Mouse (Mus musculus) gastrocnemius, postnatal 36 days (tissue): ENCODE measurements around the gene Dmxl2. TPM values are rescaled to one million over a fixed set of nuclear protein-coding genes. Genes with fewer than 3 reads are reported as not detected.

Source experiments
- DNase-seq, 2 experiments: peaks; one replicate each; pipeline ENCODE4 v3.0.0; 2022
- intact Hi-C: fragments of 180-260 bp; cut with DNase I; formaldehyde crosslinking; loops from one replicate; pipeline ENCODE4 v1.15.1; 2025
- total RNA-seq, 2 experiments: library from RNA; stranded (reverse); gene quantifications; 2 replicates each; pipeline ENCODE4 v1.2.3; 2021

The Dmxl2 gene
- total RNA-seq, 2 experiments from 2014 or later: 2.6 to 2.7 TPM

DNA sequence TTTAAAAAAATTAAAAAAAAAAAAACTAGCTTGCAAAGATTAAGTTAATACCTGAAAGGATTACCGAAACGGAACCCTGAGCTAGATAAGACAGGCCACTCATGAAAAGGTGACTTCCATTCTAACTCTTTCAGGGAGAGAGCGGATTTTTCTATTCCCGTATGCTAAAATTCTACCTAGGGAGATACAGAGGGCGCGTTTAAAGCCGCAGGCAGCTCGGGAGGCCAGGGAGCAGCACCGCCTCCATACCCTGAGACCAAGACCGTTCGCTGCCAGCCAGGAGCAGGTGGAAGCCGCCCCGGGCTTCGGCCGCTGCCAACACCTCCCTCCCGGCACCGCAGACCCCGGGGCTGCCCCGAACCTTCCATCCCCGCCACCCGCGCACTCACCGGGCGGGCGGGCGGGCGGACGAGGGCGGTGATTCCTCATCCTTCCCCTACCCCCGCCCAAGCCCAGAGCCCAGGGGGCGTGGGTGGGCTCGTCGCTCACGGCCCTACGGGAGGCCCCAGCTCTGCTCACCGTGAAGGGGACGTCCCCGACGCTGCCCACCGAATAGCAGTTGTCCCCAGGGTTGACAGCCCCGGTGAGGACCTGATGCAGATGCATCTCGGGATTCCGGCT lies 484 bp downstream of the Dmxl2 start:
- peak in 1 of 2 experiments; percentile 8 for DNase-seq
- intact Hi-C loops: no loop called here

DNA sequence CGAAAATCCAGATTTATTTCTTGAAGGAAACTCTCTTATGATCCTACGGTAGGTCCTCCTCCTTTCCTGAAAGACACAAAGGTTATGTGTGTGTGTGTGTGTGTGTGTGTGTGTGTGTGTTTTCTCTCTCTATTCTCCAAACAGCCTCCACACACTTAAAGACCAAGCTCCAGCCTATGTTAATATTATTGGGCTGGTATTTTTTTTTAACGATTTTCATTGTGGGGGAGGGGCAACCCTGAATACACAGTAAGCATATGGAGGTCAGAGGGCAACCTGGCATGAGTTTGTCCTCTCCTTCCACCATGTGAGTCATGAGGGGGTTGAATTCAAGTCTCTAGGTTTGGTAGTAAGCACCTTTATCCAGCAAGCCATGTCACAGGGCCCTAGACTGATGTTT lies 1.6 kb downstream of the Dmxl2 start:
- DNase-seq: no peak
- intact Hi-C loops: loop anchor here (10.0 kb wide), 1 partner anchor 1155 kb away; no protein-coding TSS in a partner anchor

DNA sequence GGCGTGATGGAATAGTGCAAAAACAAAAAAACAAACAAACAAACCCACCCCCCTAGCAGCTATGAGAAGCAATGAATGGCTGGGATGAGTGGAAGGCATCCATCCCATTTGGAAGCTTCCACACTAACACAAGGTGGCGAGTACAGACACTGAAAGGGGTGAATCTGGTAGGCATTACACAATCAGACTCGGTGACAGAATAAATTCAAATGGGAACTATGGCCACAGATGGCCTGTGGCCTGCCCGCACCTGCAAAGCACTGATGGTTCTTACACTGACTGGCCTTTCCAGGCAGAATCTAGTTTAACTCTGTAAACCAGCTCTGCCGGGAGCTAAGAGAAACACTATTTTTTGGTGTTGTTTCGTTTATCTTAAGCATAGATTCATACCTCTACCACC lies 2.1 kb downstream of the Dmxl2 start:
- intact Hi-C loops: loop anchor here (10.0 kb wide), 1 partner anchor 1154 kb away; no protein-coding TSS in a partner anchor
- no peak for DNase-seq

DNA sequence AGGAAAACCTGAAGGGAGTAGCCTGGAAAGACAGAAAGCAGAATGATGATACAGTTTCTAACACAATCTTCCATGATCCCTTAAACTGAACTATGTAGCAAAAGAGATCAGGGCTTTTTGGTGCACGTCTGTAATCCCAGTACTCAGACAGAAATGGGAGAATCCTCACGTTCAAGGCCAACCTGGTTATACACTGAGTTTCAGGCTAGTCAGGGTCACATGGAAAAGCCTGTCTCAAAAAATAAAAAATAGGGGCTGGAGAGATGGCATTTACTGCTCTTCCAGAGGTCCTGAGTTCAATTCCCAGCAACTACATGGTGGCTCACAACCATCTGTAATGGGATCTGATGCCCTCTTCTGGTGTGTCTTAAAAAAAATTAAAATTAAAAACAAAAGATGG lies 11.0 kb downstream of the Dmxl2 start:
- DNase-seq: no peak
- intact Hi-C loops: loop anchor here (10.0 kb wide), 1 partner anchor 1146 kb away; no protein-coding TSS in a partner anchor

DNA sequence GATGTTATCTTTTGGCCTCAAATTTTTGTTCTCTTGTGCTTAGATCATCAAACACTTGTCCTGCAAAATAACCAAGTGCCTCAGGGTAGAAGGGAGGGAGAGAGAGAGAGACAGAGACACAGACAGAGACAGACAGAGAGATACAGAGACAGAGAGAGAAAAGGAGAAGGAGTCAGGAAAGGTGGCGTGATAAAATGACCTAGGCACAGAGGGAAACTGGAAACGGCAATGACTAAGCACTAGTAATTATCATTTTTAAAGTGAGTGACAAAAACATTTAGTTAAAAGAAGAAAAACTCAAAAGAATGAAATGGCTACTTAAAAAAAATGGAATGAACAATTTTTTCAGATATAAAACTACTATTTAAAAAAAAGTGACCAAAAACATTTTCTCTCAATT lies 11.8 kb downstream of the Dmxl2 start:
- DNase-seq: no peak
- intact Hi-C loops: no loop called here

DNA sequence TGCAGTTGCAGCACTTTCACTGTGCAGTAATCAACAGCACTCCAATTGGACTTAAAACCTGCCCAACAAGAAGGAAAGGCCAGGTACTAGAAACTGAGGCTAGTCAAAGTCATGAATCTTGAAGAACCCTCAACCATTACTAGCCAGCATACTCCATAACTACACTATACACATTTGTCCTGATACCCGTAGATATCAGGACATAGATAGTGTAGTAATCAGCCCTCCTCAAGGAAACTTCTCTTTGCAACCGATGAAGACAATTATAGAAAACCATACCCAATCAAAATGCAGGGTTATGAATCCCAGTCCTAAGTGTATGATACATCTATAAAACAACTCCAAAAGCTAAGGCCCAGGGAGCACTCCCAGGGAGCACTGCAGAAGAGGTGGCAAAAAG lies 16.5 kb downstream of the Dmxl2 start:
- intact Hi-C loops: no loop called here
- no peak for DNase-seq

DNA sequence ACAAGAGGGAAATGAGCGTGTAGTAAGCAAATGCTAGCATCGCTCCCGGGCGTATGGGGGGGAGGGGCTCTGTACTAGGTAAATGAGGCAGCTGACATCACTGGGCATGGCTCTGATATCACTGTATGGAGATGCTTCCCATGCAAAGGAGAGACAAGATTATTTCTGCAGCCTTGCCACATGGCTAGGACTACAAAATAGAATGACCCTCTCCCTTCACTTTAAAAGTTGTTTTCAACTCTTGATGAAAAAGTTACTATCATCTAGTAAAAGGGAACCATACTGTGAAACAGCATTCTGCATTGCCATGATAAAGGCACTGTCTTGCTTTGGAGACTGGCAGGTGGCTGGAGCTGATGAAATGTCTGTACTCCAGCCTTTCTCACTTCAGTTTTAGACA lies 18.2 kb downstream of the Dmxl2 start:
- intact Hi-C loops: no loop called here
- no peak for DNase-seq

DNA sequence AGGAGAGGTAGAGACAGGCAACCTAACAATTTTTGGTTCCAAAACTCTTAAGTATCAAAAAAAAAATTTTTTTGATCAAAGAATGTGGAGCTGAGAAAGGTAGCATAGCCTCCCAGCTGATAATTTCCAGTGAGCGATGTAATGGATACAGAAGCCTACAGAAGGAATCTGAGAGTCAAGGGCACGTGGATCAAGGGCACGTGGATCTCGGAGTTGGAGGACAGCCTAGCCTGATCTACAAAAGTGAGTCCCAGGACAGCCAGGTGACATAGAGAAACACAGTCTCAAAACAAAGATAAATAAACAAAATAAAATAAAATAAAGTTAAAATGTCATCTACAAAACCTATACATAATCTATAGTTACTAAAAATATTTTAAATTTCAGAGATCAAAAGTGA lies 18.7 kb downstream of the Dmxl2 start:
- intact Hi-C loops: no loop called here
- no peak for DNase-seq

DNA sequence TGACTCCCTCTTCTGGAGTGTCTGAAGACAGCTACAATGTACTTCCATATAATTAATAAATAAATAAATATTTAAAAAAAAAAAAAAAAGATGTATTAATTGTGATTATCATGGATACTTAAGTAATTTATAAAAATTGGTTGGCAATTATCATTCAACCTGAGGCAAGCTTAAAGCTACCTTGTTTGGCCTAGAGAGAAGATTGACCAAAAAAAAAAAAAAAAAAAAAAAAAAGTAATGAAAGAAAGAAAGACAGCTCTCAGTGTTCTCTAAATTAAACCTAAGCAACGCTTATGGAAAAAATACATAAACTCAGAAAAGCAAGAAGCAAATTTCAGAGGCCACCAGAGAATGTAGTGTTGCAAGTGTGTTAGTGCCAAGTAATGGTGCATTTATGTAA lies 22.4 kb downstream of the Dmxl2 start:
- DNase-seq: no peak
- intact Hi-C loops: no loop called here

DNA sequence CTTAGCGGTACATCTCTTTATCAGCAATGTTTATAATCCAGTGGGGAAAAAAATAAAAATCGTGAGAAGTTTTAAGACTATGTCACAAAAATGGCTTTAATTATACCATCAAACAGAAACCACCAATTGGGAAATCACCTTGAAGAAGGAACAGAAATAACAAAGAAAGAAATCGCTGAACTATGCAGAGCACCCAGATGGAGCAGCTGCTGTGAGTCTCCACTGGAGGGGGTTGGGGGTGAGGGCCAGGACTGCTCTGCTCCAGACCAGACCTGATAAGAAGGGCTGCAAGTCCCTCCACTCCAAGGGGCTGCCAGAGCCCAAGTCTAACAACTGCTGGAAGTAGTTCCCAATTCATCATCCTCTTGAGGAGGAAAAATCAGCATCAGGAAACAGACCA lies 23.3 kb downstream of the Dmxl2 start:
- intact Hi-C loops: no loop called here
- DNase-seq: no peak

DNA sequence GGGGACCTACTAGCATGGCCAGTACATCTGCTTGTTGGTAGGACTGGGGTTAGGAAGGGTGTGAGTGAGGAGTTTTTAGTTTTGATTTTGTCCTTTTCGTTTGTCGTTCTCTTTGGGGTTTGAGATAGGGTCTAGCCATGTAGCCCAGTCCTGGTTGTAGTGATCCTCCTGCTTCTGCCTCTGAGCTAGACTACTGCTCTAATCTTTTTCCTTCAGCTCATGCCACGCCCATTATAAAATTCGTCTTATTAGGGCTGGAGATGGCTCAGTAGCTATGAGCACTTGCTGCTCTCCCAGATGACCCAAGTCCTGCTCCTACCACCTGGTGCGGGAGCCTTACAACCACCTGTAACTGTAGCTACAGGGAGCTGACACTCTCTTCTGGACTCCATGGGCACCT lies 26.9 kb downstream of the Dmxl2 start:
- DNase-seq: no peak
- intact Hi-C loops: no loop called here

DNA sequence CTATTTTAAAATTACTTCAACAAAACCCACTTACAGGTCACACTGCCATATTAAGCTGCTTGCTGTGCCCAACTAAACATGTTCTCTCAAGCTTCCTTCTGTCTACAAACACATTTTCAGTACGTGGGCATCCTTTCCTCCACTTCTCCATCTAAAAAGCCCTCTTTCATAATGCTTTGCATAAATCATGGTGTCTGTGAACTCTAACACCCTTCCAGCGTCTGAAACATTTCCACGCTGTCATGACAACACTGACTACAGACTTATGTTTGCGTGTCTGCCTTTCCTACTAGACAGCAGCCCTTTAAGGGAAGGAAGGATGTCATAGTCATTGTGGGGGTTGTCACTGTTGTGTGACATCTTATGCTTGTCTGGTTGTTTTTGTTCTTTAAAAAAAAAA lies 27.4 kb downstream of the Dmxl2 start:
- intact Hi-C loops: no loop called here

DNA sequence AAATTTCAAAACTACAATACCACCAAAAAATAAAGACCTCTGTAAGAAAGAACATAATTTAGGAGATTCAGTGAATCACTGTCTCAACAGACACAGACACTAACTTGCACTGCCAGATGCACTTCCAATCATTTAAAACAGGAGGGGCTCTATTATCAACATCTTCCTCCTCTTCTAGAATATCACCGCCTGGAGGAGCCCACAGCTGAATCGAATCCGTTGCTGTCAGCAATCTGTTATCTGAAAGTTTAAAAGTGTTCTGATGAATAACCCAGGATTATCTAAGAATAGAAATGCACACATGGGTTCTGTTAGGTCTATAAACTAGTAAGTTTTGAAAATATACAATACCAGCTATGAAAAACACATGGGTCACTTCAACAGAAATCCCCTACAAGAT lies 28.6 kb downstream of the Dmxl2 start:
- no peak for DNase-seq
- intact Hi-C loops: no loop called here

More for the DNA sequence above, 27.4 kb downstream of the Dmxl2 start:
- DNase-seq: no peak

DNA sequence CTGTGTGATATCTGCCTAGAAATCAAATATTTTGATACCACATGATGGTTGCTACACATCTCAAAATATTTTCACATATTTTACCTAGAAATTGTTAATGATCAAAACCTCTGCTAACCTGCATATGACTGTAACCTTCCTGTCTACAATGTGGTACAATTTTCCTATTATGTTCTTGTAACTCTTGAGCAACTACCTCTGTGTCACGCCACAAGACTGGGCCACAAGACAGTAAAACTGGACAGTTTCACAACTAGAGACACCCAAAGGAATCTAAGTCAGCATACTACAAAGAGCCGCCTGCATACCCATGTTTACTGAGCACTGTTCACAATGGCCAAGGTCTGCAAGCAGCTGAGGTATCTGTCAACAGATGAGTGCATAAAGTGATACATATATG lies 32.1 kb downstream of the Dmxl2 start:
- no peak for DNase-seq
- intact Hi-C loops: no loop called here

DNA sequence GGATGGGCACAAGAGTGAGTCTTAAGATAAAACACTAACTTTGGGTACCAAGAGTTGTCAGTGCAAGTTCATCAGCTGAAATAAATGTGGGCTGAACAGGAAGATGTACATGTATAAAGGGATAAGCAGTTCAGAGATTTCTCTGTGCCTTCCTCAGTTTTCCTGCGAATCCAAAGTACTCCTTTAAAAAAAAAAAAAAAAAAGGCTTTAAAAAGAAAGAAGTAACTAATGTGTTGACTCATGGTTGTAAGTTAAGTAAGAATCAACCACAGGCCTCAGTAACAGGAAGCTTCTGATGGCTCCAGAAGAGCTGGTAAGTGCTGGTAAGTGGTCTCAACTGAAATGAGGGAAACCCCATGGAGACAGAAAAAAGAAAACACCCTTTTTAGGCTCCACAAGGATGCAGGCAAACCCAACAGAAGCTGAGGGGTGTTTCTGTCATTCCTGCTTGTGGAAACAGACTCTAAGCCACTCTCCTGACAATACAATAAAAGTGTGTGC lies 33.9 kb downstream of the Dmxl2 start:
- DNase-seq: no peak
- intact Hi-C loops: no loop called here

DNA sequence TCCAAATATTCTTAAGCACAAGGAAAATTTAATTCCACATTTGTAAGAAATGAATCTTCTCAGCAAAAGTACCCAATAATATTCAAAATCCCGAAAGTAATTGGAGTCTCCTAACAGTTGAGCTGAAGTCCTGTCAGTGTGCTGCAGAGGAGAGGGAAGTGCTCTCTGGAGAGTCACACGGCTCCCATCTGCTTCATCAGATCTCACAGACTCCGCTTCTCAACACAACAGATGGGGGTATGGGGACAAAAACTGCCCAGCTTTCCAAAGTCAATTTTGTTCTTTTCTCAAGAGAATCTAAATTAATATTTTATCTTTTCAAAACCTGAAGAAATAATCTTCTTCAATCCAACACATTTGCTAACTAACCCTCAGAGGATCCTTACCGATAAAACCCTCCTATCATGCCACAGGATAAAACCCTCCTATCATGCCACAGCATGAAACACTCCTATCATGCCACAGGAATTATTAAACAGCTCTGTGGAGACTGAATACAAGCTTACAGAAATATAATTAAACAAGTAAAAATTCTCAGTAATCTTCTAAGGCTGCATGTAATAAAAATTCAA lies 37.9 kb downstream of the Dmxl2 start:
- DNase-seq: no peak
- intact Hi-C loops: no loop called here

DNA sequence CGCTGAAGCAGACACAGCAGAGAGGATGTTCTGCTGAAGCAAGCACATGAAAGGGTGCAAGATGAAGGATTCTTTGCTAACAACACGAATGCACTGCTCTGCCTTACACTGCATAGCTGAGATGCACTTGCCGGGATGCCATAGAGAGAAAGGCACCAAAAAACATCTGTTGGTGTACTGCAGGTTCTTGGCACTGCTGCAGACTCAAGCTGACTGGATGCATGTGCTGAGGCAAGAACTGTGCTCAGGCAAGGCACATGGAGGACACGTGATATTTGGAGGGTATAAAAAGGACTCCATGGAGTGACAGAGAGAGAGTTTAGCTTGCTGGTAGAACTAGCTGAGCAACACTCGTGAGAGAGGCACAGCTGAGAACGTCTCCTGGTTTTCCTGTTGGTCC lies 62.4 kb downstream of the Dmxl2 start:
- intact Hi-C loops: loop anchor here (5.0 to 10.0 kb wide), 3 partner anchors 108 to 238 kb away; no protein-coding TSS in a partner anchor
- no peak for DNase-seq

DNA sequence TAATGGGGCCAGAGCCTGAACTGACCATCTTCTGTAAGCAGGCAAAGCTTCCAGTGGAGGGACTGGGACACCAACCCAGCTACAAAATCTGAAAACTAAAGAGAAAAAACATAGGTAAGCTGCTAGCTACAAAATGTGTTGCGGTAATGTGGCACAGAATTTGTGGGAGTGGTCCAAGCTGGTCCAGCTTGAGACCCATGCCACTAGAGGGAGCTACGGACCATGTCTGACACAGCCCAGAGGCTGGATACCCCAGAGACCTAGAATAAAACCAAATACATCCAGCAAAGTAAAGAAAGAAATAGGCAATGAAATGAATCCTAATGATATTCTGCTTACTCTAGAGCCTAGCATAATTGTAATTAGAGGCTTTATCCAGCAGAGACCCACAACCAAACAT lies 63.2 kb downstream of the Dmxl2 start:
- DNase-seq: peak in 1 of 2 experiments; percentile 9

DNA sequence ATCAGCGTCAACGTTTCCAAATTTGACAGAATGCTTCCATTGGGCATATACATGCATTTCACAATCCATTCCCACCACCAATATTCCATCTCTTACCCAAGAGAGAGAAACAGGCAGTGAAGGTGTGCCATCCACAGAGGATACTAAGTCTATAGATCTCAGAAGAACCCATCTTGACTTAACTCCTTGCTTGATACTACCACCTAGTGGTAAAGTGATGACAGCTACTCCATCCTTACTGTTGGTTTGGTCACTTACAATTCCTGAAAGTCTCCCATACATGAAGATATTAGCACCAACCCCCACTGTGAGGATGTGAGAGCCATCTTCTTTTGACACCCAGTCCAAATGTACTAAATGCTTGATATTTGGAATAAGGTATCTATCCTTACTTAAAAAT lies 85.2 kb downstream of the Dmxl2 start:
- intact Hi-C loops: loop anchor here (10.0 kb wide), 1 partner anchor 421 kb away; no protein-coding TSS in a partner anchor
- DNase-seq: no peak

More for the DNA sequence above, 63.2 kb downstream of the Dmxl2 start:
- intact Hi-C loops: loop anchor here (5.0 to 10.0 kb wide), 3 partner anchors 109 to 239 kb away; no protein-coding TSS in a partner anchor

DNA sequence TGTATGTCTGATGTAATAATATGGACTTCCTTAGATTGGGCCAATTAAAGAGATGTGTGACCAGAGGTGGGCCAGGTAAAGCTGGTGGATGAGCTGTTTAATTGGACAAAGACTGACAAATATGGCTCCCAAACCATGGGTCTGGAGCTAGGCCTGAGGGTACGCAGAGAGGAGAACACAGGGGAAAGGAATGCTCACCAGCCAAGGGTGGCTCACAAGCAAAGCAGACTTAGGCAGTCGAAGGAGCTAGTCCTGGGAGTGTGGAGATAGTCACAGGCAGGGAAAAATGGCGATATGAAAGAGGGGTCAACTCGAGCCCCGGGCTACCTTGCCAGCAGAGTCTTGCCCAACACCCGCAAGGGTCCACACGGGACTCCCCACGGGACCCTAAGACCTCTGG lies 144.7 kb downstream of the Dmxl2 start:
- intact Hi-C loops: no loop called here
- DNase-seq: no peak

DNA sequence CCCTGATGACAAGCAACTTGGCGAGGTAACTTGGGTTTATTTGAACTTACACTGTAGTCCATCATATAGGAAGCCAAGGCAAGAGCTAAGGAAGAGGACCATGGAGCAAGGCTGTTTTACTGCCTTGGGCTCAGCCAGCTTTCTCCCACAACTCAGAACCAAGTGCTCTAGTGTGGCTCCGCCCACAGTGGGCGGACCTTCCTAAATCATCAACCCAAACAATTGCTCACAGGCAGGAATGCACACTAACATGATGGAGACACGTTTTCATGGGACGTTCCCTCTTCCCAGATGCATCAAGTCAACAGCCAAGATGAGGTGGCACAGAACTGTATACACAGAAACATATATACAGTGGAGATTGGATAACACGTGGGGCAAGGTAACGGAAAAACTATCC lies 159.4 kb downstream of the Dmxl2 start:
- intact Hi-C loops: no loop called here
- DNase-seq: no peak

DNA sequence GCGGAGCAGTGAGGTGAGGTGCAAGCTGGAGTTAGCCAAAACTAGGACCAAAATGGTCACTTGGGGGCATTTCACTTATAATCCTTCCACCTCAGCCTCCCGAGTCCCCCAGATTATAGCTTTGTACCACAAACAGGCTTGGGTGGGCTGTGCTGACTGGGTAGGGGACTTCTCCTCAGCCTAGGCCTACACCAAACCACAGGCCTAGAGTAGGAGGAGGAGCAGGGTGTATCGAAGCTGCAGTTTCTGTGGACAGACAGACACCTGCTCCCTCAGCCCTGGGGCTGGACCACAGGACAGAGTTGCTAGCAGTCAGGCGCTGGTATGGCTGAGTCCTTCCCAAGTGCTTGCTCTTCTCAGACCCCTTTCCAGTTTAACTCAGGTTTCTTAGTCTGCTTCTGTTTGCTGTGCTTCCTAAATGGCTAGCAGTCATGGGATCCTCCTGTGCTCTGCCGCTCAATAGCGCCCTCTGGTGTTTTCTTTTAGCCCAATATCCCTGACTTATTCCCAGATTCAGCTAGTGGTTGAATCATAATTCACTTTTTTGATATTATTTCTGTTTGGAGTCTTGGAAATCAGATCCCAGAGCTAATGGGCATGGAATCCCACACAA lies 164.8 kb downstream of the Dmxl2 start:
- intact Hi-C loops: loop anchor here (5.0 to 10.0 kb wide), 2 partner anchors 154 to 512 kb away; no protein-coding TSS in a partner anchor
- DNase-seq: no peak
